Mouse (Mus musculus) lung, postnatal 0 days (tissue): ENCODE results near the gene Plekhs1. TPM values are rescaled to one million over a fixed set of nuclear protein-coding genes. Genes with fewer than 3 reads are reported as not detected.

Source experiments
- ATAC-seq: fragments of 200-750 bp; cut with Nextera tagmentation; 2 replicates; pipeline ENCODE4 v1.8.0; 2017; ENCODE audit warnings: moderate library complexity
- DNase-seq: peaks from one replicate; pipeline ENCODE4 v3.0.0-alpha.2; 2016; ENCODE audit warnings: low spot score
- H3K27ac ChIP-seq: fragments of 300-500 bp; sonication (generic); 2 replicates; pipeline ENCODE4 v1.5.1; 2014; ENCODE audit warnings: antibody characterized with exemption, mild to moderate bottlenecking, low read length, mixed read lengths
- H3K27me3 ChIP-seq: fragments of 300-500 bp; sonication (generic); replicated peaks from 2 replicates; pipeline ENCODE4 v1.6.1; 2014; ENCODE audit warnings: low read length, mixed read lengths; ENCODE audit not compliant: insufficient read depth
- H3K36me3 ChIP-seq: fragments of 300-500 bp; sonication (generic); 2 replicates; pipeline ENCODE4 v1.6.1; 2014; ENCODE audit warnings: low read length, mixed read lengths; ENCODE audit not compliant: insufficient read depth
- H3K4me1 ChIP-seq: fragments of 300-500 bp; sonication (generic); 2 replicates; pipeline ENCODE4 v1.6.1; 2014; ENCODE audit warnings: antibody characterized with exemption, low read depth, low read length, mixed read lengths; ENCODE audit not compliant: insufficient read depth
- H3K4me2 ChIP-seq: fragments of 300-500 bp; sonication (generic); replicated peaks from 2 replicates; pipeline ENCODE4 v1.6.1; 2014; ENCODE audit warnings: low read depth, mild to moderate bottlenecking, low read length, moderate library complexity, mixed read lengths
- H3K4me3 ChIP-seq: fragments of 300-500 bp; sonication (generic); 2 replicates; pipeline ENCODE4 v1.5.1; 2014; ENCODE audit warnings: low read depth, low read length
- H3K9ac ChIP-seq: fragments of 300-500 bp; sonication (generic); replicated peaks from 2 replicates; pipeline ENCODE4 v1.6.1; 2014; ENCODE audit warnings: low read depth, mild to moderate bottlenecking
- H3K9me3 ChIP-seq: fragments of 300-500 bp; sonication (generic); 2 replicates; pipeline ENCODE4 v1.6.1; 2016; ENCODE audit warnings: low read length, mixed read lengths
- CTCF ChIP-seq: IDR thresholded peaks from 2 replicates; pipeline ENCODE4 v1.5.1; 2016; ENCODE audit warnings: antibody characterized with exemption, mild to moderate bottlenecking
- EP300 ChIP-seq: IDR thresholded peaks from 2 replicates; pipeline ENCODE4 v1.6.1; 2016; ENCODE audit warnings: antibody characterized with exemption, mild to moderate bottlenecking, control low read depth
- WGBS: fragments of 180-500 bp; shearing (Covaris S2); extraction: QIAGEN DNeasy Blood & Tissue Kit; methylation state at CpG from one replicate; pipeline ENCODE4 v1.1.7; 2014; 5-methylcytosine and 5-hydroxymethylcytosine counted together
- polyA plus RNA-seq: library from polyadenylated mRNA; unstranded; fragments of >200 nt; fragmentation: Nextera tagmentation; extraction: Ambion mirVana; gene quantifications from 2 replicates; pipeline ENCODE4 v1.2.1, GENCODE M21; 2015

Gene Plekhs1
- polyA plus RNA-seq, 1 experiment from 2014 or later, result 0.21 TPM

- Histone ChIP-seq H3K4me1 (no peaks in the 10 kb centered on the region), H3K9me3 (no peaks in the 10 kb centered on the region), H3K4me3 (no peak overlapping the region), H3K4me2 (no peak overlapping the region), H3K27ac (no peak overlapping the region), H3K27me3 (no peaks in the 10 kb centered on the region), H3K36me3 (no peaks in the 10 kb centered on the region), H3K9ac (no peak overlapping the region)
- no peak for ATAC-seq
- DNase-seq, result no peak
- TF ChIP-seq EP300 (no peak), CTCF (no peak)
- 78% methylated on average over 4 of the region's 4 CpGs for WGBS
Observed at GRCm38 (mm10) chr19:56451867-56452266, 9.6 kb upstream of the Plekhs1 start.

GRCm38 (mm10) chr19:56452421-56452820 is 9.0 kb upstream of the Plekhs1 start:
- no peak for ATAC-seq
- no peak overlapping the region for H3K27ac ChIP-seq
- DNase-seq, result no peak
- H3K27me3 ChIP-seq, result no peaks in the 10 kb centered on the region
- no peak for TF ChIP-seq EP300
- no peak for TF ChIP-seq CTCF
- H3K9me3 ChIP-seq, result no peaks in the 10 kb centered on the region
- no peak overlapping the region for H3K9ac ChIP-seq
- no peak overlapping the region for H3K4me3 ChIP-seq
- 89% methylated on average over 2 of the region's 2 CpGs for WGBS
- H3K36me3 ChIP-seq, result no peaks in the 10 kb centered on the region
- H3K4me1 ChIP-seq, result no peaks in the 10 kb centered on the region
- no peak overlapping the region for H3K4me2 ChIP-seq

GRCm38 (mm10) chr19:56454862-56455261 is 6.6 kb upstream of the Plekhs1 start:
- Histone ChIP-seq H3K9ac (no peak overlapping the region), H3K27ac (no peak overlapping the region), H3K9me3 (no peaks in the 10 kb centered on the region), H3K36me3 (no peaks in the 10 kb centered on the region), H3K4me3 (no peak overlapping the region), H3K4me1 (no peaks in the 10 kb centered on the region), H3K4me2 (no peak overlapping the region), H3K27me3 (no peaks in the 10 kb centered on the region)
- no peak for DNase-seq
- TF ChIP-seq EP300 (no peak), CTCF (no peak)
- no peak for ATAC-seq
- WGBS, result 48% methylated on average over 4 of the region's 4 CpGs

- Histone ChIP-seq H3K9ac (no peak overlapping the region), H3K4me2 (no peak overlapping the region), H3K27me3 (no peaks in the 10 kb centered on the region), H3K4me3 (no peak overlapping the region), H3K36me3 (no peaks in the 10 kb centered on the region), H3K4me1 (no peaks in the 10 kb centered on the region), H3K27ac (no peak overlapping the region), H3K9me3 (no peaks in the 10 kb centered on the region)
- WGBS, result 35% methylated on average over 2 of the region's 2 CpGs
- ATAC-seq, result no peak
- no peak for TF ChIP-seq CTCF
- no peak for TF ChIP-seq EP300
- DNase-seq, result no peak
Observed at GRCm38 (mm10) chr19:56455369-56455768, 6.1 kb upstream of the Plekhs1 start.

GRCm38 (mm10) chr19:56457569-56457968 is 3.9 kb upstream of the Plekhs1 start:
- no peak overlapping the region for H3K27ac ChIP-seq
- WGBS, result 67% methylated on average over 4 of the region's 4 CpGs
- no peak overlapping the region for H3K4me2 ChIP-seq
- no peaks in the 10 kb centered on the region for H3K36me3 ChIP-seq
- H3K4me3 ChIP-seq, result no peak overlapping the region
- DNase-seq (no peak), ATAC-seq (no peak)
- no peaks in the 10 kb centered on the region for H3K9me3 ChIP-seq
- no peaks in the 10 kb centered on the region for H3K4me1 ChIP-seq
- H3K9ac ChIP-seq, result no peak overlapping the region
- H3K27me3 ChIP-seq, result no peaks in the 10 kb centered on the region
- TF ChIP-seq CTCF (no peak), EP300 (no peak)

GRCm38 (mm10) chr19:56459154-56460050 is 2.0 kb upstream of the Plekhs1 start:
- Histone ChIP-seq H3K4me1 (no peaks in the 10 kb centered on the region), H3K27ac (no peak overlapping the region), H3K27me3 (no peaks in the 10 kb centered on the region), H3K9me3 (no peaks in the 10 kb centered on the region), H3K9ac (no peak overlapping the region), H3K4me3 (no peak overlapping the region), H3K36me3 (no peaks in the 10 kb centered on the region), H3K4me2 (no peak overlapping the region)
- DNase-seq (no peak), ATAC-seq (no peak)
- WGBS, result 79% methylated on average over 10 of the region's 10 CpGs
- TF ChIP-seq CTCF (no peak), EP300 (no peak)
